Mouse (Mus musculus): ENCODE data around the gene Csf1.
A peak's percentile ranks its signal among the peaks of the same experiment; 100 is the strongest.

The Csf1 gene

DNA sequence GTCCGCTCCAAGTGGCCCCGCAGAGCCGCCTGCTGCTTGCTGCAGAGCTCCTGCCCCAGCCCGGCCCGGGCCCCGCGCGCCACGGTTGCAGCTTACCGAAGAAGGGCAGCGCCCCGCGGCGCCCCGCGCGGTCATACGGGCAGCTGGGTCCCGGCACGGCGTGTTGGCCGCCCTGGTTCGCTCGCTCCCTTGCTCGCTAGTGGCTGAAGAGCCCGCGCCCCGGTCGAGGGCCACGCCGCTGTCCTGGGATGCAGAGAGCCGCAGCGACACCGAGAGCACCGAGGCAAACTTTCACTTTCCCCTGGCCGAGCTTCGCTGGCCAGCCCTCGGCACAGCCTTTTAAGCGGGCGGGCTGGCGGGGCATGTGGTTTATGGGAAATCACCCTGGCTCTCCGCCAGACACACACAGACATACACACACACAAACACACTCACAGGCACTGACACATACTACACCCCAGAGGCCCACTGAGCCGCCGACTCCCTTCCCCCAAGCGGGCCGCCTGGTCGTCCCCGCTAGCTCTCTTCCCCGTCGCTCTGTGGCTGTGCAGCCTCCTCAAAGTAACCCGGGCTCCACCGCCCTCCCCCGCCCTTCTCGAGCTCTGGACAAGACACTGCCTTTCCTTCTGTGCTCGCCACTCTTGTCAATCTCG lies at the start of gene Csf1:
Csf1 (minus strand) TSS at position 541 of the 653 bp plus-strand sequence.
- DNase-seq (ENCODE audit: low read depth, low spot score) = peak; percentile 28

DNA sequence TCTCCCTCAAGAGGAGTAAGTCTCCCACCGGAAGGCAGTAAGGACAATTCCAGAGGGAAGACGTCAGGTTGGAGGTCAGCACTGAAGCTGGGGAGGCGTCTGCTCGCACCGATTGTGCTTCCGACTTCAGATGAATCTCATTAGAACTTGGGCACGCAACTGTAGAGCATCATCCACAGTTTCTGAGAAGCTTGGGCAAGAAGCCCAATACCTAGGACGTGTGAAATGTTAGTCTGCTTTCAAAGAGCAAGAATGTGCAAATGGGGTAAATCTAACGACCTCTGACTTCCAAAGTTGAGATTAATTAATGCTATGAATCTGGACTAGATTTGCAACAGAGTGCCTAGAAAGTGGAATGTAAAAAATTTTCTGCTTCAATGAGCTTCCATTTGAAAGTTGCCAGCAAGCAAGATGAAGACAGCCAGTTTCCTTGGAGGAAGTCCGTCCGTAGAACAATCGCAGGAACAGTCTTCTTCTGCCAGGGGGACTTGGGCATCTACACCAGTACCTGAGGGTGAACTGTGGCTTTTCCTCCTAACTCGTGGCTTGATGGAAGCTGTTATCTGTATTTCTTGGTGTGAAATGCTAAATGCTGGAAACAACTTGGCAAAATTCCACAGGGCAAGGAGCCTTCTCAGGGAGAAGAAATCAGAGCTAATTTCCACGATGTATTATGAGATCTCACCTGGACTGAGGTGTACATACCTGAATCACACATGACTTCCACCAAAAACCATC lies 47.9 kb upstream of the Csf1 start:
- no peak for DNase-seq (ENCODE audit: low read depth, low spot score)

DNA sequence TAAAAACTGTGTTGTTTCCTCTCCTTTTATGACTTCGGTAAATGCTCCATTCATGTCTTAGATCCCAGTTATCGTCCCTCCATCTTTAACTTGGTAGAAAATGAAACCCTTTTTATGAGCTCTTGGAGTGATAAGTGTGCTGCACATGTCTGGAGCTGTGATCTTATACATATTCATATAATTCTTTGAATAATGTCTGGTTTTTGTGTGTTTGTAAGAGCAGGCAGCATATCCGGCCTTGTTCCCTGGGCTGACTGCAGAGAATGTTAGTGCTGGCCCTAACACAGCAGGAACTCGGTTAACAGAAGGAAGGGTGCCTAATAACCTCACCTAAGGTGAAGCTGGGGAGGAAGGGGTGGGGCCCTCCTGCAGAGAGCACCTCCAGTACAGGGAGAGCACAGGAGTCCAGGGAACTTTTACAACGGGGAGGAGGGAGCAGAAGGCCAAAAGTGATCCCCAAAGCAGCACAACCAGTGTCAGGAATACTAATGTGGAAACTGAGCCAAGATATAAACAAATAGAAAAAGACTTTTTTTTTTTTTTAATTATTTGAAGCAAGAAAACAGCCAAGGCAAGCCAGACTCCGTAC lies 47.2 kb upstream of the Csf1 start:
- DNase-seq (ENCODE audit: low read depth, low spot score) = no peak

DNA sequence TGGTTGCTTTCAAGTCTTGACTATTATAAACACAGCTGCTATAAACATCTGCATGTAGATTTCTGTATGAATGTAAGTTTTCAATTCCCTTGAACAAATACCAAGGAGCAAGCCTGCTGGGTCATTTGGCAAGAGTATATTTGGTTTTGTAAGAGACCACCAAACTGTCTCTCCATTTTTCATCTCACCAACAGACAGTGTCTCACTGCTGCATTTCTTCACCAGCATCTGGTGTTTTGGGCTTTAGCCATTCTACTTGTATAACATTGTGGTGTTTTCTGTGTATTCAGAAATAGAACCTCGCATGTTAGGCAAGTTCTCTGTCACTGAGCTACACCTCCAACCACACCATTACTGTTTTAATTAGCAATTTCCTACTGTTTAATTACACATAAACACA lies 46.6 kb upstream of the Csf1 start:
- DNase-seq (ENCODE audit: low read depth, low spot score) = no peak

DNA sequence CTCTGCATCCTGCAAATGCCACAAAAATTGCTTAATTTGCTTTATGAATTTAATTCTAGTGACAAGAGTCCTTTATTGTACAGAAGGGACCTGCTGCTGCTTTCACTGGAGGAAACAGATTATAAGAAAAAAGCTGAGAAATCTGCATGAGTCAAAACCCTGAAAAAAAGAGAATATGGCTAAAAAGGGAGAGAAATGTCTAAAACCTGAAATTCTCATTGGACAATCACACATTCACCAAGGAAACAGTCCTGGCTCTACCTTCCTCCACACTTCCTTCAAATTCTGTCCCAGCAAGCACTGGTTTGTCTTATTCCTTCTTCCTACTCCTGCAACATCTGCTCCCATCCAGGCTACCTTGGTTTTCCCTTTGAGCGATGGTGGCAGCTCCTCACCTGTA lies 44.5 kb upstream of the Csf1 start:
- DNase-seq (ENCODE audit: low read depth, low spot score) = no peak

DNA sequence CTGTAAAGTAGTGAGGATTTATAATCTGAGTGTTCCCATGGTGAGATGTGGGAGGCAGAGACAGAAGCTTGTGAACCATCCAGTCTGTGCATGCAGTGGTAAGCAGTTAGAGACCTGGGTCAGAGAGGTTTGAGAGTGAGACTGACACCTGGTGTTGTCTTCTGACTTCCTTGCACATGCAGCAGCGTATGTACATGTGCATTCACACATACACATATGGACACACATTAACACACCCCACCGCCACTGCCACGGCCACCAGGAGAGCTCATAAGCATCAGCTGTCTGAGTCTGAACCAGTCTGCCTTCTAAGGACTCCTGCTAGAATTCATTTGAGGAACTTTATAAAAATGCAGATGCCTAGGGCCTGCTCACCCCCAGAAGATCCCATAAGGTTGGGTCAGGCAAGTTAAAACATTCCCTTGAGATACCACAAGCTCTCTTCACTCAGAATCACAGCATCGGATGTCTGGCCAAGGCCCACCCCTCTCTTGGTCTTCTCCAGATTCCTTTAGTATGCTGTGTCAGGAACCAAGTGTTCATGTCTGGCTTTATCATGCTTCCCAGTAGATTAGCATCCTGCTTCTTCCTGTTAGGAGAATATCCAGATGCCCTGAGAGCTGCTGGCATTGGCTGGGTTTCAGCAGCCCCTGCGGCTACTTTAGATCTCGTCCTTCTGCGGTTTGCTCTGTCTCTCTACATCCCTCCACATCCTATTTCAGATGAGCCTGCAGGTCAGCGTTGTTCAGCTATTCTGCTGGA lies 42.1 kb upstream of the Csf1 start:
- no peak for DNase-seq (ENCODE audit: low read depth, low spot score)

DNA sequence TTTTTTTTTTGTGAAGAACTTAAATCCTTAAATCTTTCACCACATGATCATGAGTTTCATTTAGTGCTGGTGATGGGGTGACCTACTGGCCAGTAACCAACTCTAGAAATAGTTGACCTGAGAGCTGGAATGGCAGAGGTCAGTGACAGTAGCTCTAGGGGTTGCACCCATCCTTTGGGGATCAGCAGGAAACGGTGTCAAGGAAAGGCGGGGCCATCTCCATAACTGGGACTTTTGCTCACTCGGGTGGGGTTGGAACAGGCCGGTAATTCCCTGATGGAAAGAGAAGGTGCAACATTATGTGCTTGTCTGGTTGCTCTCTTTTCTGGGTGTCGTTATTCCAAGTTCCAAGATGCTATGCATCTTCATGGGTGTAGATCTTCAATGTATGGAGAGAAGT lies 38.7 kb upstream of the Csf1 start:
- no peak for DNase-seq (ENCODE audit: low read depth, low spot score)

DNA sequence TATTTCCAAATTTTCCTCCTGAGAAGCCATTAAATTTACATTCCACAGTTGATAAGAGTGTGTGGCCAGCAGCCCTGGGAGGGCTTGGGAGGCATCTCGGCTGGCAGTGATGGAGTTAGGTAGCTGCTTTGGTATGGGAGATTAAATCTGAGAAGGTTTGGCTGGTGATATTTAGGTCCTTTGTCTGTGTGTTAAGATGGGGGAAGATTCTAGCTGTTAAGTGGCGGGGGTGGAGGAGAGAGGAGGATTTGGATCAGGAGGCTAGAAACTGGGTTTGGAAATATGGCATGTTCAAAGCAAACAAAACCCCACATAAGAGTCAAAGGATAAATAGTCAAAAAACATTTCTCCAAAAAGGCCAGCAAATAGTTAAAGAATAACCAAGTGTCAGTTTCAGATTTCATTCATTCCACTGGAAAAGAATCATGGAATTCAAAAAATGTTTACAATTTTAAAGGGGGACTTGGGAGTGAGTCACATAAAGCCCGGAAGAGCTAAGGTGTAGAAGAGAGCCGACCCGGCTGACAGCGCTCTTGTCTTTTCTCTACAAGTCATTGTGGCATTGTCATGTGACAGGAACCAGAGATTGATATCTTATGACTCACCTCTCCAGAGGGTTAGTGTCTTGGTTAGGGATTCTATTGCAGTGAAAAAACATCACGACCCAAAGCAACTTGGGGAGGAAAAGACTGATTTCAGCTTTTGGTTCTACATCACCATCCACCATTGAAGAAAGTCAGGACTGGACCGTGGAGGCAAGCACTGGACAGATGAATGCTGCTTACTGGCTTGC lies 36.1 kb upstream of the Csf1 start:
- DNase-seq (ENCODE audit: low read depth, low spot score) = no peak

DNA sequence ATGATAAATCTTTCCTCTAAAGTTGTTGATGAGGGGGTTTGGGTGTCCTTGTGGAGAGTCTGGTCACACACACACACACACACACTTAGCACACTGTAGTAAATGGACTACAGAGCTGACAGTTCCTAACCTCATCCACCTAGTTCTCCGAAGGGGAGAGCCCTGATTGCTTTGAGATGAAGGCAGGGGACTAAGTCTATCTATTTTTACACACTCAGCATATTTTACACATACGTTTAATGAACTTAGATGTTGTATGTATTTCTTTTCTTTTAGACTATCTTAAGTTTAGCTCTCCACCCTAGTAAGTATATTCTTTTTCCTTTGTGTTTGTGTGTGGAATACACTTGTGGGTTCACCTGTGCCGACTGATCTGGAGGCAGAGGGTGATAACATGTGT lies 34.6 kb upstream of the Csf1 start:
- no peak for DNase-seq (ENCODE audit: low read depth, low spot score)

DNA sequence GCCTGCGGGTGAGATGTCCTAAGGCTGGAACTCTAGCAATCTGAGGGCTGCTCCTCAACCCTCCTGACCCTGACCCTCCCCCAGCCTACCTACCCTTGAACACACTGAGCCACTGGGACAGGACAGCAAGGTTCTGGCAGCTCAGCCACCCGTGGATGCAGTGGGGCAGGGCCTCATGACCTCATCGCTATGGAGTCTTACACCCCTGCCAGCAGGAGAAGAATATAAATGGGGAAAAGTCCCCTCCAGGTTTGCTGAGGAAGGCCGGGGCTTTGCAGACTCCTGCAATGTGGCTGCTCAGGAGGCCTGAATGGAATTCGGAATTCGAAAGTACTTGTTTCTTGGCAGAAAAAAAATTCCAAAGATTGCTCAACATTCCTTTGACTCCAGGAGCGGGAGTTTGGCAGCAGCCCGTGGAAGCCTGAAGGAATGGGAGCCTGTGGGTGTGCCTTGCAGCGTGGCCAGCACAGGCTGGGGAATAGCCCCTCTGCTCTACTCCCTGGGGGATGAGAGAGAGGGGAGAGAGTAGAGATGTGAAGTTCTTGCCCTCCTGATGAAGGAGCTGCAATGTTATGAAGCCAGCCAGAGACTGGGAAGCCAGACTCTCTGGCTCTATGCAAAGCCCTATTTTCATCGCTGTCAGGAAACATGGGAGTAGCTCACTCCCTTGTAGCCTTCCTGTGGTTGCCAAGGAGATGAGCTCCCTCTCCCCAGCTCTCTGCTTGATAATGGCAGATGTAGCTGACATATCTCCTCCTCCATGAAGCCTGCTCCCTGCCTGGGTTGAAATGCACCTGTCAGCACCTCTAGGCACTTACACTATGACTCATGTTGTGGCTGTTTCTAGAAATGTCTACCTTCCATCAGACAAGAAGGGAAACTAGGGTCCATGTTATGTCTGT lies 33.3 kb upstream of the Csf1 start:
- no peak for DNase-seq (ENCODE audit: low read depth, low spot score)

DNA sequence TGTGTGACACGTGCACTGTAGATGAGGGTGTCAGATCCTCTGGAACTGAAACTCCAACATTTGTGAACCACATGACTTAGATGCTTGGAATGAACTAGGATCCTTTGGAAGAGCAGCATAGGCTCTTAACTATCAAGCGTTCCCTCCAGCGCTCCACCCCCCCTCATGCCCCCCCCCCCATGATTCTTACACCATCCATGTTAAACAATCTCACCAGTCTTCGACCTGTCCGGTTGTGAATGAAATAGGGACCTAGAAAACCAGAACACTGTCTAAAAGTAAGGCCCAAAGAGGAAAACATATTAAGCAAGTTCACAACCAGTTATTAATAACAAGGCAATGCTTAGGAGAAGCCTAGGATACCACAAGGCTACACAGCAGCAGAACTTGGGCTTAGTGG lies 32.5 kb upstream of the Csf1 start:
- DNase-seq (ENCODE audit: low read depth, low spot score) = no peak

DNA sequence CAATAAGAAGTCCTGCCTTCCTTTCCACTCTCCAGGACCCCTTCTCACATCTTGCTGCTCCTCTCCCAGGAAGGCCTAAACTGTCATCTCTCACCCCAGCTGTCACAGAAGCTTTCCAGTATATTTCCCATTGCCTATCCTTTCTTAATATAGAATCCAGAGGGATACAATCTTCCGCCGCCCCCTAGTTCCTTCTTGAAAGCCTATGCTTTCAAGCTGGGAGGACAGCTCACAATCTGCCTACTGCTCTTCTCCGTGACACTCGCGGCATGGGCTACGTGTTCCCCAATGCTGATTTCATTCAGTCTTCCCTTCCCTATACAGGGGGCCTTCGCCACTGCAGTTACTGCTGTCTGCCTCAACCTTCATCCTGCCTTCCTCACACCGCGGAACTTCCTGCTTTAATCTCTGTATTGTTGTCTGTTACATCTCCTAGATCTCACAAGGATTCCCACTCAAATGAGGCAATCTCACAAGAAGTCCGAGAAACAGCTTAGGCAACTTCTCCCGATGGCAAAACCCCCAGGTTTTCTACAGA lies 30.6 kb upstream of the Csf1 start:
- no peak for DNase-seq (ENCODE audit: low read depth, low spot score)

DNA sequence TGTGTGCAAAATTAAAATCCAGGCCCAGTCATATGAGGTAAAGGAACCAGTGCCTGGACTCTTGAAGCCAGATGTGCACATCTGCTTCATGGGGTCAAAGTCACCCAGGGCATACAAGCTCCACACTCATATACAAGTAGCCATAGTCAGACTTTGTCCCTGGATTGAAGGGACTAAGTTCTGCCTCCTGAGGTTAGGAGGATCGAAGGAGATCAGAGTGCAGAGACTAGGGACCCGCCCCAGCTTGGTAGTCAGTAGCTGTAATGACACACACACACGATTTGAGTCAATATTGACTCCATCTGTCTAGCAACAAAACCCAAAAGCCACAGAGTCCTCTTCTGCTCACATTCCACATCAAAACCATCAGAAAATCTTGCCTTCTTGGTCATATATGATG lies 30.0 kb upstream of the Csf1 start:
- DNase-seq (ENCODE audit: low read depth, low spot score) = no peak

DNA sequence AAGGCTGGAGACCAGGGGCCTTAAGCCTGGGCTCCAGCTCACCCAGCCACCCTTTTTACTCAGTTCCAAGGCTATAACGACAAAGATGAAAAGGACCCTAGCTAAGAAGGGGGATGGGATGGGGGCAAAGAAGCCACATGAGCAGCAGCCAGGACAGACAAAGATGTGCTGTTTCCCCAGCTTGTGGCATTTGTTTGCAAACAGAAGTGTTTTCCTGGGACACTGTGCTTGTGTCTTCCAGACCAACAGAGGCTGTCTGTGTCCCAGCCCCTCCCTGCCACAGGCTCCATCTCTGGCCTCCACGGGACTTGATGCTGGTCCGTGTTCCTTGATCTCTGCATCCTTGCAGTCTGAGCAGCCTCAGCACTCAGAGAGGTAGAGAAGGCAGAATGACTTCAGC lies 28.6 kb upstream of the Csf1 start:
- DNase-seq (ENCODE audit: low read depth, low spot score) = no peak

DNA sequence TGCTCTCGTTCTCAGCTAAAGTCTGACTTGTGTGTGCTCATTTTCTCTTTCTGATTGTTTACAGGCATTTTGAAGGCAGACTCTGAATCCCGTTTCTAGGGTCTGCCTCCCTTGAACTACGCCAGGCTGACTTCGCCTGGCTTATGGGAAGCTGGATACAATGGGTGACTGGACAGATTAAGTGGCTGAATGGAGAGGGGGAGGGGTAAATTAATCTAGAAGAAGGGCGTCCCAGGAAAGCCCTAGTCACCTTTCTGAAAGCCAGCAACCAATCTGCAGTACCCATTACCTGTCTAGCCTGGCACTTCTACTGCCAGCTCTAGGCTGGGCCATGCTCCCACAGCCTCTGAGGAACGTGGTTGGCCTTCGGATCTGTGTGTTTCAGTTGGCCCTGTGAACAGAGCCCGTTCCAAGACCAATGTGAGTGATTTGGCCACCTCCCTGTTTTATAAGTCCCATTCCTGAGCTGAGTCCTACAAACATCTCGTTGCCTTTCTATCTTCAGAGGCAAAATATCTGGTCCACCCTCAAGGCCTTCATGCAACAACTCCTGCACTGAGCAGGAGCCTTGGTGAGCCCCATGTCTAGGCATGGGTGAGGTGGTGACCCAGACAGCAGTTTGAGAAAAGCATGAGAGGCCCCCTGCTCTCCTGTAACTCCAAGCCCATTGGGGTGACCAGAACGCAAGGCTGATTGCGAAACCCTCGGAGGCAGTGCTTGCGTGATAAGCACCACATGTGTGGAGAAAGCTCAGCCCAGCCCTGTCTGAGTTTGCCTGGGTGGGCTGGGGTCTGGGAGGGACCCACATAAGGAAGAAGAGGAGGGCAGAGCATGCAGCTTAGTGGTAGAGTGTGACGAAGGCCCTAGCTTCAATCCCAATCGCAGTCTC lies 27.6 kb upstream of the Csf1 start:
- no peak for DNase-seq (ENCODE audit: low read depth, low spot score)

DNA sequence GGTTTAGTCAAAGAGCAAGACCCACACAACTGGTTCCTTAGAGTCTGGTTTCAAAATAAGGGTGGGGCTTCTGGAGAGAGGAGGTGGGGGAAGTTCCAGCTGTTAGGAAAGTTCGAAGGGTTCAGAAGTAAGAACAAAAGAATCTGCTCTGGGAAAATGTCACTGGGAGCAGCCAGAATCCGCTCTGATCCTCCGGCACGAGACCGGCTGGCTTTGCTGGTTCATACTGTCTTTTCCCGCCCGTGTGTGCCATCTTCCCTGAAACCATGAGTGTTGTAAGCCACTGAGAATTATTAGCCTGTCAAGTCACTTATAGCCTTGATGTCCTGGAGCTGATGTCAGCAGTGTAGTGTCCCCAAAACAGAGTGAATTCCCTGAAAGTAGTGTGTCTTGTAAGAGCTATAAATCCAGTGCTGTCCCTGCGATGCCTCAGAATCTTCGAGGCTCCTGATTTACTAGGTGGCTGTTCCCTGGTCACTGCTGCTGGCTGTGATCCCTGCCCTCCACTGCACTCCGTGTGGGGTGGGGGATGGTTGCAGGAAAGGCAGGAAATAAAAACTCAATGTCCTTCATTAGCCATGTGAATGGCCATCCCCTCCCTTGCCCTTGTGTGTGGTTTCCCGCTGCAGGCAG lies 26.8 kb upstream of the Csf1 start:
- DNase-seq (ENCODE audit: low read depth, low spot score) = no peak

DNA sequence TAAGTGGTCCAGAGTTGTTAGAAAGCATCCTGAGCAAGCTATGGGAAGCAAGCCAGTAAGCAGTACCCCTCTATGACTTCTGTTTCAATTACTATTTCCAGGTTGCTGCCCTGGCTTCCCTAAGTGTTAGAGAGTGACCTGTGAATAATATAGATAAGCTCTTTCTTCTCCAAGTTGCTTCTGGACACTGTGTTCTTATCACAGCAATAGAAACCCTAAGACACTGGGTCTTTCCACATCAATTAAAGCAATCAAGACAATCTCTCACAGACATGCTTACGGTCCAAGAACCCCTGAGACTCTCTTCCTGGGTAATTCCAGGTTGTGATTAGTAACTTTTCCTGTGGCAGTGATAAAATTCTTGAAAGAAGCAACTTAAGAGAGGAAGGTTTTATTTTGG lies 26.1 kb upstream of the Csf1 start:
- DNase-seq (ENCODE audit: low read depth, low spot score) = no peak

DNA sequence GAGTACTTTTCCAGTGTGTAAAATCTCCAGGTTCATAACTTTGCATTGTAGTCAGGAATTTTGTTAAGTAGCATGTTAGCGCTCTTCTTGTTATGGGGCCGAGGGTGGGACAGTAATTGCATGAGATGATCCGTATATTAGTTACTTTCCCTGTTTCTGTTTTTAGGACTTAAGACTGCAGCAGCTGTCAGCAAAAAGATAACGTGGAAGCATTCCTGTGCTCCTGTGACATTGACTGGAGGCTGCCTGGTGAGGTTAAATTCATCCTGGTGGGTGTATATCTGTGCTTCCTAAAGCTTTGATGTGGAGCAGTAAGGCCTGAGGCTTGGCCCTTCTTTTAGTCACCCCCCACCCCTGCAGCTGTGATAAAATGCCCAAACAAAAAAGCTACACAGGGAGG lies 25.3 kb upstream of the Csf1 start:
- no peak for DNase-seq (ENCODE audit: low read depth, low spot score)

DNA sequence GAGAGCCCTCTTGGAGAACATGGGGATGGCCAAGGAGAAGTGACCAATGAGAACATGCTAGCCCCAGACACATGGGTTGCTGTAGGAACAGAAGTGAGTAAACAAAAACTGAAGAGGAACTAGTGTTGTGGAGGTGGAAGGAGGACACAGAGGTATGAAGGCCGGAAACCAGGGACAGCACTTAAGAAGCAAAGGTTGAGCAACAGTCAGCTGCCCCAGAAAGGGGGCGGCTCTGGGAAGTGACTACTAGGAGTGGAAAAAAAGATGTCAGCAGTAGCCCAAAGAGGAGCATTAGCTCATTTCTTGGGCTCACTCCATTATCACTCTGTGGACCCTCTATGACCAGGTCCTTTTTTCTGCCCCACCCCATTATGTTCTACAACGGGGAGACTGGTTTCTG lies 23.0 kb upstream of the Csf1 start:
- DNase-seq (ENCODE audit: low read depth, low spot score) = no peak

Measured in ES-CJ7 (cell line).